Mouse (Mus musculus) inflammation-experienced regulatory T-cells, adult 6 months (primary cell): ENCODE data around the gene Bin2. TPM values are rescaled to one million over a fixed set of nuclear protein-coding genes. Genes with fewer than 3 reads are reported as not detected.

ENCODE experiments used
- ATAC-seq: one replicate; pipeline ENCODE4 v1.8.0; 2017
- polyA plus RNA-seq, 3 experiments: library from polyadenylated mRNA; unstranded; fragments of 100-300 nt; shearing (Covaris generic); gene quantifications; one replicate each; pipeline ENCODE4 v1.2.1; 2017

Bin2 gene
- 100 to 1,000 TPM; 292 to 493 (median 317) TPM for polyA plus RNA-seq

DNA sequence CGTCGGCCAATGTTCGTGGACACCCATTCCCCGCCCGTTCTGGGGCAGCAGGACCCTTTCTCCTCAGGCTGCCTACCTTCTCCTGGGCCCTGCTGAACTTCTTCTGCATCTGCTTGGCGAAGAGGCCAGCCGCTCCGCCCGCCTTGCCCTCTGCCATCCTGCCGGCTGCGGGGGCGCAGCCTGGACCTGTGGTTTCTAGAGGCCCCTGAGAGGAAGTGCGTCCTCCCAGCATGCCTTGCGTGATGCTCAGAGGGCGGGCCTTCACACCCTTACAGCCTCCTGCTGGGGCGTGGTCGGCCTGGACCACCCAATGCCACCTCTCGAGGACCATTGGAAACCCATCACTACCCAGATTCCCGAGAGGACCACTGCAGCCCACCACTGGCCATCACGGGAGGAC is at the start of gene Bin2:
Bin2 (minus strand) TSS at position 217 of the 400 bp plus-strand sequence.
- peak; percentile 63 for ATAC-seq

- ATAC-seq = no peak
Measured at GRCm38 (mm10) chr15:100718572-100718971, 49.2 kb upstream of the Bin2 start.

- ATAC-seq = no peak
Measured at GRCm38 (mm10) chr15:100717933-100718332, 48.6 kb upstream of the Bin2 start.

DNA sequence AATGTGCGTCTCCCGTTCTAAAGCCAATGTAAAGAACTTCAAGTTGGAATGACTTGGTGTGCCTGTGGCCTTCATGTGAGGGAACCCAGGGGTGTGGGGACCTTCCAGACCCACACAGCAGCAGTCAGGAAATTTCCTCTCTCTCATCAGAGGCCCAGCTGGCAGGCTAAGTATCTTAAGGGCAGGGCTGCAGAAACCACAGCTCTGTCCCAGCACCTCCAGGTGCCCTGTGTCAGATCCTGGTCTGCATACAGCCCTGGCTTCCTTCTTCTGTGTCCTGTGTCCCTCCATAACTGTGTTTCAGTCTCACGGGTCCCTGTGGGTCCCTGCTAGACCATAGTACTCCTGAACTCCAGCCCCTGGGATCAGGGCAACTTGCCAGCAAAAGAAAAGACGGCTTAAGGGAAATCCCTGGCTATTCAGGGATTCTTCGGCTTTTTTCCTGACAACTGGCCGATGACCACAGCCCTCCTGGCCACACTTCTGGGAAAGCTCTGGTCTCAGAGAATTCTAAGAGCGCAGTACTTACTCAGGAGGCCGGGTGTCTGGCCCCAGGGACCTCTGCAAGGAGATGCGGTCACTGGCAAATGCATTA is 46.1 kb upstream of the Bin2 start:
- no peak for ATAC-seq

GRCm38 (mm10) chr15:100714470-100714869 is 45.1 kb upstream of the Bin2 start:
- ATAC-seq = no peak

DNA sequence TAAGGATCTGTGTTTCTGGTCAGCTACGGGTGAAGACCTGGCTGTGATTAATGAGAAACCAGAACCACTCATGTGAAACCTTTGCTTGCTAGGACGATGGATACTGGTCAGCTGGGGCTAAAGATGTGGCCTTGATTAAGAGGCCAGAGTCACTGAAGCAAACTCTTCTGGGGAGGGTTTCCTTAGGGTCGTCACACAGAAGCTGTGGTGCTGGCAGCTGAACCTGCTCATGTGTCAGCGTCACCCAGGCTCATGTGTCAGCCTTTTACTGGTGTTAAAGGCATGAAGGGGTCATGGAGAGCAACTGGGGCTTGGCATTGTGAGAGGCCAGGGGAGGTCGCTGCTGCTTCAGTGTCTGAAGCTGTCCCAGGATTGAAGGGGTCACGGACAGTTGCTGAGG is 41.5 kb upstream of the Bin2 start:
- no peak for ATAC-seq

GRCm38 (mm10) chr15:100708433-100709078 is 39.2 kb upstream of the Bin2 start:
- no peak for ATAC-seq

DNA sequence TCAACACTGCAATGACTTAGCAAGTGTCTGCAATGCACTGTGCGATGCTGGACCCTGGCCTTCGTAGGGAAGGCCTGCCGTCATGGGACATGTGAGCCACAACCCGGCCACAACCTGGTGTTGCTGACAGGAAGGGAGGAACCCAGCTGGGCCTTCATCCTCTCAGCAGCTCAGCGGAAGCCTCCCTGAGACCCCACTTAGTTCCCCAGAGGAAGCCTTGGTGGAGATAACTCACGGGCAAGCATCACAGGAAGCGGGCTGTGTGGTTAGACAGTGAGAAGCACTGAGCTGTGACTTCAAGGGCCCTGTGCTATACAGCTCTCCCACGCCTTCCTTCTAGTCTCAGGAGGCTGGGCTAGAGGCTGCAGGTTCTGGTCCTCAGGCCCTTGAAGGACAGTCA is 36.9 kb upstream of the Bin2 start:
- peak; percentile 99 for ATAC-seq

DNA sequence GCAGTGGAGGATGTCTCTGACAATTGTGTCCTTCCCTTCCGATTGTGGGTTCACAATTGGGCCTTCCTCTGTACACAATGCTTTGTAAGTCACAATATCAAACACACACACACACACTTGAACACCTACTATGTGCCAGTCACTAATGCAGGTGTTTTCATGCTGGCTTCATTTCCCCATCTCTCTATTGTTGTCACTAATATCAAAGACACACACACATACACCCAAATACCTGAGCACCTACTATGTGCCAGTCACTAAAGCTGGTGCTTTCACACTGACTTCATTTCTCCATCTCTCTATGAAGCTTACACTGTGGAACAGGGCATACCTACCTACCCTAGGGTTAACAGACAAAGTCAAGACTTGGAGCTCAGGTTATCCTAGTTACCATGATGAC is 36.0 kb upstream of the Bin2 start:
- ATAC-seq = no peak

- no peak for ATAC-seq
Measured at GRCm38 (mm10) chr15:100703913-100704312, 34.6 kb upstream of the Bin2 start.

DNA sequence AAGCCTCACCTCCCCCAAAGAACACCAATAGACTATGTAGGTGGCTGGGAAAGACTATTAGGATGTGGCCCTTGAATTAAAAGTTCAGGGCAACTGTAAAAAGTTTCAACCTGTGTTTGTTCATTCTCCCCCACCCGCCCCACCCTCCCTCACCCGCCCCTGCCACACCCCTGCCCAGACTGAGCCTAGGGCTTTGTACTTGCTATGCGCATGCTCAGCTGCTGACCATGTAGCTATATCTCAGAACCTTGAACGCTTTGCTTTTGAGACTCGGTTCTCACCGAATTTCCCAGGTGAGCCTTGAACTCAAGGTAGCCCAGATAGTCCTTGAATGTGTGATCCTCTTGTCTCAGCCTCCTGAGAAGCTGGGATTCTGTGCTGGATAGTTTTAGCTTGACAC is 32.5 kb upstream of the Bin2 start:
- no peak for ATAC-seq

GRCm38 (mm10) chr15:100701108-100701507 is 31.8 kb upstream of the Bin2 start:
- ATAC-seq = no peak

- ATAC-seq = no peak
Measured at GRCm38 (mm10) chr15:100700424-100700823, 31.1 kb upstream of the Bin2 start.

DNA sequence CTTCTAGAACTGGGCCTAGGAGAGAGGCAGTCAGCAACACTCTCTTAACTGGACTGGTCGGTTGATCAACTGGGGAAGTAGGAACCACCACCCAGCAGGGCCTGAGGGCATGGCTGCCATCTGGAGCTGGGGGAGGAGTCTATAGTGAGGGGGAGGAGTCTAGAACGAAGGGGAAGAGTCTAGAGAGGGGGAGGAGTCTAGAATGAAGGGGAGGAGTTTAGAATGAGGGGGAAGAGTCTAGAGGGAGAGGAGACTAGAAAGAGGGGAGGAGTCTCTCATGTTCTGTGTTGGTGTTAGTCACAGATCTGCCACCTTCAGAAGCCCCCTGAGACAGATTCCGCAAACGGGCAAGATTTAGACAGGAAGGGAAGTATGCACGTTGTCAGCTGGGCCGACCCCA is 30.0 kb upstream of the Bin2 start:
- no peak for ATAC-seq

DNA sequence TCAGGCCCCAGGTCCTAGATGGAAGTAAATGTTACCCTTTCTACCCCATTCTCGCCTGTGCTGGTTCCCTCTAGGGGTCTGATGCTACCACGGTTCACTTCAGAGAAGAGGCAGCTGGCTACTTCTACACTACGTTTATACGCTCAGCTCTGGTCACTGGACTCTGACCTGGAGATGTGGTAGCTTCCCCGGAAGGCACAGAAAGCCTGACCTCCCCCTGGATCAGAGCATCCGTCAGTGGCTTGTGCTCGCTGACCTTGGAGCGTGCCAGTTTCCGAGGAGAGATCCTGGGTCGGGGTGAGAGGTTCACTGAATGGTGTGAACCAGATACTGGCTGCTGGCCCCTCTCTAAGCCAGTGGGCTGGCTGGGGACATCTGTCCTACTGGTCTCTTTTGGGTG is 28.7 kb upstream of the Bin2 start:
- ATAC-seq = no peak

DNA sequence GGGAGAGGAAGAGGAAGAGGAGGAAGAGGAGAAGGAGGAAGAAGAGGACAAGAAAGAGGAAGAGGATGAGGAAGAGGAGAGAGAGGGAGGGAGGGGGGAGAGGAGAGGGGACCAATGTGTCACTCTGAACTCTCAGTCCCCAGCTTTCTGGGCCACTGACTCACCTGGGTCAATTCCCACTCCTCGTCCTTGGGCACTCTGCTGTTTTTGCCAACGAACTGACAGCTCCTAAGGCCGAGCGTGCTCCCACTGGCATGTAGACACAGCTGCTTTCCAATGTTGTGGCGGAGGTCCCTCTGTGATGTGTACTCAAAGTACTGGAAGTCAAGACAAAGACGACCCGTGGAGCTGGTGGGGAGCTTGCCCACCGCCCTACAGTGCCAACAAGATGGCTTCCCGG is 25.1 kb upstream of the Bin2 start:
- ATAC-seq = no peak

DNA sequence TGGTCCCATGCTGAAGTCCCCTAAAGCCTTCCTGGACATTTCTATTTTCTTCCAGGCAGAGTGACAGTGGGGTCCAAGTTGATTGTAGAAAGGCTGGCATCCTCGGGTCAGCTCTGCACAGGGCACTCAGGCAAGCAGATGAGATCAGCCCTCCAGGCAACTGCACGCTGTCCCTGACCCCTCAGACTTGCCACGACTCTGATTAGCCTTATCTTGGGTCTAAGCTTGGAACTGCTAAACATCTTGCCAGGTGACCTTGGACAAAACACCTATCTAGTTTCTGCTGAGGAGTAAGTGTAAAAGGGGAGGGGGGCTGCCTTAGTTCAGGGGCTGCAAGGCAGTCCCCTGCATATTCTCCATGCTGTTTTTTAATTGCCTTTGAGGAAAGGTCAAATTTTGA is 22.6 kb upstream of the Bin2 start:
- no peak for ATAC-seq

- ATAC-seq = peak; percentile 12
Measured at GRCm38 (mm10) chr15:100687430-100687971, 18.1 kb upstream of the Bin2 start, which contains the start of gene Cela1. Gene Cela1 (minus strand): TSS chr15:100687921.

- peak; percentile 66 for ATAC-seq
Measured at GRCm38 (mm10) chr15:100686989-100687388, 17.6 kb upstream of the Bin2 start.

DNA sequence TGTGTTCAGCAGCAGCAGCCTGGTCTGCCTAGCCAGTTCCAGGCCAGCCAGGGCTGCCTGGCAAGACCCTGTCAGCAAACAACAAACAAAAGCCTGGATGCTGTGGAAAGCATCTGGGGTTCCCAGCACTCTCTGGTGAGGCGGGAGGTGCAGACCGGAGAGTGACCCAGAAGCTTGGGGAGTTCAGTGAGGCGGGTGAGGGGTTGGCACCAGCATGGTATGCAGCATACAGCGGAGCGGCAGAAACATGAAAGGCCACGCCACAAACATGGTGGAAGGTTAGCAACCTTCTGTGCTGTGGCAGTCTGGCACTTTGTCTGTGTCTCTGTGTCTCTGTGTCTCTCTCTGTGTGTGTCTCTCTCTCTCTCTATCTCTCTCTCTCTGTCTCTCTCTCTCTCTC is 17.1 kb upstream of the Bin2 start:
- no peak for ATAC-seq

DNA sequence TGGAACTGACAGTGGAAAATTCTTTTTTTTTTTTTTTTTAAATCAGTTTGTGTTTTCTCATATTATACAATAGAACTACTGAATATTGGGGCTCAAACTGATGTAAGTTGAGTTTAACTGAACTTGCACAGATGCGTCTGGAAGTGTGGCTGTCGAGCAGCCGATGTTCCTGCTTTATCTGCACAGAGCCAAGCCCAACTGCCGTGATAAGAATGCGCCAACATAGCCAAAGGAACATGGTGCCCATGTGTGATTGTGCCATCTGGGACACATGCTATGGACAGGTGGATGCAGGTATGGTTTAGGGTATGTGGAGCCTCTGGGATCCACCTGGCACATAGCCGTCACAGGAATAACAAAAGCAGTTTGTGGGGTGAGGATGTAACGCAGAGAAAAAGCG is 16.5 kb upstream of the Bin2 start:
- no peak for ATAC-seq

- no peak for ATAC-seq
Measured at GRCm38 (mm10) chr15:100685255-100685654, 15.9 kb upstream of the Bin2 start.

GRCm38 (mm10) chr15:100684450-100684849 is 15.1 kb upstream of the Bin2 start:
- ATAC-seq = no peak

GRCm38 (mm10) chr15:100683041-100683440 is 13.7 kb upstream of the Bin2 start:
- peak; percentile 67 for ATAC-seq
